Mouse (Mus musculus): ENCODE data around the gene Msh5. TPM values are rescaled to one million over a fixed set of nuclear protein-coding genes. Genes with fewer than 3 reads are reported as not detected.

Msh5 gene
- polyA plus RNA-seq, 1 experiment from 2014 or later: 3.1 TPM

GRCm38 (mm10) chr17:35083929-35084497, 37.5 kb upstream of the Msh5 start:
- 88% methylated on average over 3 of the region's 3 CpGs for WGBS
- ATAC-seq: no peak
- H3K27ac ChIP-seq (ENCODE audit: low read length): no peak overlapping the region
- H3K36me3 ChIP-seq (ENCODE audit: control insufficient read depth, insufficient read depth): no peaks in the 10 kb centered on the region
- no peaks in the 10 kb centered on the region for H3K9me3 ChIP-seq (ENCODE audit: control insufficient read depth, low read length)
- peaks cover 3% of the 10 kb centered on the region; the same call in 1 of the 2 replicates for H3K4me1 ChIP-seq (replicated peaks; ENCODE audit: control insufficient read depth, insufficient read depth, low read length)
- H3K9ac ChIP-seq (replicated peaks; ENCODE audit: low read depth, low read length): no peak overlapping the region
- H3K27me3 ChIP-seq (replicated peaks; ENCODE audit: control insufficient read depth, insufficient read depth, low read length): no peaks in the 10 kb centered on the region
- no peak overlapping the region for H3K4me2 ChIP-seq (ENCODE audit: low read length)
- no peak overlapping the region for H3K4me3 ChIP-seq (replicated peaks; ENCODE audit: low read length)

DNA sequence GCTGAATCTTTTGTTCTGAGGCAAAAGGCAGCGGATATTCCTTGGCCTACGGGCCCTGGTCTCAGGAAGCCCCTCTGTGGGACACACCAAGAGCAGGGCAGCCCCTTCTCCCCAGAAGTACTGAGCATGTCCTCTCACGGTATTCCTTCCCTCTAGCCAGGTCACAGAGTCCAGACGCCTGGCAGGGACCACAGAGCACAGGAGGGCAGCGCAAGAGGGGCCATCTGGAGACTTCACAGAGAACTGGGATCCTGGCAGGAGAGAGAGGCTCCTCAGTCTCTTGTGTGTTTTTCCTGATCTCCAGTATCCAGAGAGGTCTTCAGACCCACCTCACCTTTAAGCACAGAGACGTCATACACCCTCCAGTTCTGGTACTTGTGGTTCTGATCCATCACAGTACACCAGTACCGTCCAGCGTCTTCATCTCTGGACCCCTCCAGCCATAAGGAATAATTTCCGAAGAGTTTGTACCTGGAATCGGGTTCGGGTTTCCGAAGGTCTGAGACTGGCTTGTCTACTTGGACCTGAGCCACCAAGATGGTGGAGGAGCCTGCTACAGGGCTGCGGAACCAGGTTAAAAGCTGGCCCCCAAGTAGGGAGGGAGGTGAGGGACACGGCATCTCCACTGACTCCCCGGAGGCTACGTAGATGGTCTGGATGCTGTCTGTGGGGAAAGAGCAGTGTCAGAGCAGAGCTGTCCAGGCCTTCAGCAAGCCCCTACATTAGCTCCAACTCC, 36.5 kb upstream of the Msh5 start:
- H3K4me3 ChIP-seq (replicated peaks; ENCODE audit: low read length): no peak overlapping the region
- no peak overlapping the region for H3K9ac ChIP-seq (replicated peaks; ENCODE audit: low read depth, low read length)
- no peak overlapping the region for H3K4me2 ChIP-seq (ENCODE audit: low read length)
- H3K9me3 ChIP-seq (ENCODE audit: control insufficient read depth, low read length): no peaks in the 10 kb centered on the region
- no peak for ATAC-seq
- H3K27ac ChIP-seq (ENCODE audit: low read length): no peak overlapping the region
- peaks cover 5% of the 10 kb centered on the region; the same call in 1 of the 2 replicates for H3K4me1 ChIP-seq (replicated peaks; ENCODE audit: control insufficient read depth, insufficient read depth, low read length)
- H3K27me3 ChIP-seq (replicated peaks; ENCODE audit: control insufficient read depth, insufficient read depth, low read length): no peaks in the 10 kb centered on the region
- H3K36me3 ChIP-seq (ENCODE audit: control insufficient read depth, insufficient read depth): no peaks in the 10 kb centered on the region
- WGBS: 85% methylated on average over 16 of the region's 16 CpGs

DNA sequence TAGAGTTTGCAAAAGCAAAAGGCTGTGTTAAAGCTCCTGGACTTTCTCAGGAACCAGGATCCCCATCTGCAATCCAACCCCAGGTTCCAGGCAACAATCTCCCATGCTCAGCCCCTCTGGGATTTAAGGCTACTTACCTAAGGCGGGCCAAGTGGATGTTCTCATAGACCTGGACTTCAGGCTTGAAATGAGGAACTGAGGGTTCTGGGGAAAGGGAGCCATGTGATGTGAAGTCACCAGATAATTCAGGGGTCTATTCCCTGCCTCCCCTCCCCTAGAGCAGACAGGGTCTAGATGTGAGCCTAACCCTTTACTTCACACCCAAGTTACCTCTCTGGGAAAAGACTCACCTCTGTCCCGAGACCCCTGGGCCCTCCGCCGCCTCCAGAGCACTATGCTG, 34.2 kb upstream of the Msh5 start:
- Histone ChIP-seq H3K4me2 (ENCODE audit: low read length) (no peak overlapping the region), H3K9me3 (ENCODE audit: control insufficient read depth, low read length) (no peaks in the 10 kb centered on the region), H3K36me3 (ENCODE audit: control insufficient read depth, insufficient read depth) (no peaks in the 10 kb centered on the region), H3K27me3 (replicated peaks; ENCODE audit: control insufficient read depth, insufficient read depth, low read length) (no peaks in the 10 kb centered on the region), H3K27ac (ENCODE audit: low read length) (no peak overlapping the region), H3K4me1 (replicated peaks; ENCODE audit: control insufficient read depth, insufficient read depth, low read length) (peaks cover 24% of the 10 kb centered on the region), H3K4me3 (replicated peaks; ENCODE audit: low read length) (no peak overlapping the region), H3K9ac (replicated peaks; ENCODE audit: low read depth, low read length) (no peak overlapping the region)
- no peak for ATAC-seq
- 80% methylated on average over 4 of the region's 4 CpGs for WGBS

DNA sequence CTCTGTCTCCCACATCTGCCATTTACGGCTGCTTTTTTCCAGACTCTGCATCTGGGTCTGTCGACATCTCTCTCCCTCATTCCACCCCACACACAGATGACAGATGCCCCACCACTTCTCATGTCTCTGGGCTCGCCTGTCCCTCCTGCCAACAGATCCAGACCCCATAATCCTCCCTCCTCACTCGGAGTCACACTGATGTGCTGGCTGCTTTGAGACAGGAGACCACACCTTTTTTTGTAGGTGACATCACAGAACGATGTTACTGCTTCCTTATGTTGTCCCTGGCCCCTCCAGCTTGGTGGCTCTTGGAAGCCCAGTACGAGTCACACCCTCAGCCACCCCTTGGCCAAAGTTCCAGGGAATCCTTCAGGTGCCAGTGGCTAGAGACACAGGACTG, 33.7 kb upstream of the Msh5 start:
- WGBS: 57% methylated on average over 6 of the region's 6 CpGs
- Histone ChIP-seq H3K9ac (replicated peaks; ENCODE audit: low read depth, low read length) (no peak overlapping the region), H3K9me3 (ENCODE audit: control insufficient read depth, low read length) (no peaks in the 10 kb centered on the region), H3K36me3 (ENCODE audit: control insufficient read depth, insufficient read depth) (no peaks in the 10 kb centered on the region), H3K27ac (ENCODE audit: low read length) (no peak overlapping the region), H3K4me2 (ENCODE audit: low read length) (no peak overlapping the region), H3K4me1 (replicated peaks; ENCODE audit: control insufficient read depth, insufficient read depth, low read length) (peaks cover 24% of the 10 kb centered on the region), H3K27me3 (replicated peaks; ENCODE audit: control insufficient read depth, insufficient read depth, low read length) (no peaks in the 10 kb centered on the region), H3K4me3 (replicated peaks; ENCODE audit: low read length) (no peak overlapping the region)
- no peak for ATAC-seq

DNA sequence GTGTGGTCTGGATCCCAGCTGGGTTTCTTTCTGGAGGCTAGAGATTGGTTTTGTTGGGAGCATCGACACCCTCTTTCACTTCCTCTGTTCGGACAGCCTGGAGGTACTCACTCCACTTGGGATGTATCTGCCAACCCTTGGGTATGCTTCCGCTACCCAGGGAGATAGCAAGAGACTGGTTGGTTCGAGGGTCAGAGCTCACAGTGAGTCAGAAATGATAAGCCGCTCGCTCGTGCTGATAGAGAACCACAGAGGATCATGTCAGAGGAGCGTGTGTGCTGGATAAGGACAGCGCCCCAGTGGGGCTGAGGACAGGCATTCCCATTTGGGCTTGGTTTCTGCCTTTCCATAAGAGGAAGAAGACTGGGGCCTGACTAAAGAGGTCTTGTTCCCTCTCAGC, 33.2 kb upstream of the Msh5 start:
- Histone ChIP-seq H3K9ac (replicated peaks; ENCODE audit: low read depth, low read length) (no peak overlapping the region), H3K9me3 (ENCODE audit: control insufficient read depth, low read length) (no peaks in the 10 kb centered on the region), H3K27ac (ENCODE audit: low read length) (no peak overlapping the region), H3K36me3 (ENCODE audit: control insufficient read depth, insufficient read depth) (no peaks in the 10 kb centered on the region), H3K27me3 (replicated peaks; ENCODE audit: control insufficient read depth, insufficient read depth, low read length) (no peaks in the 10 kb centered on the region), H3K4me3 (replicated peaks; ENCODE audit: low read length) (no peak overlapping the region), H3K4me1 (replicated peaks; ENCODE audit: control insufficient read depth, insufficient read depth, low read length) (peaks cover 24% of the 10 kb centered on the region), H3K4me2 (ENCODE audit: low read length) (no peak overlapping the region)
- WGBS: 73% methylated on average over 9 of the region's 9 CpGs
- ATAC-seq: no peak

- H3K27ac ChIP-seq (ENCODE audit: low read length): peak within 1 kb of the TSS; percentile 72
Measured at GRCm38 (mm10) chr17:35077786-35078233, 31.3 kb upstream of the Msh5 start, which contains the start of gene Ly6g6d. Gene Ly6g6d (minus strand): TSS chr17:35078065.

GRCm38 (mm10) chr17:35077285-35077684, 30.7 kb upstream of the Msh5 start:
- no peaks in the 10 kb centered on the region for H3K9me3 ChIP-seq (ENCODE audit: control insufficient read depth, low read length)
- peaks cover 29% of the 10 kb centered on the region for H3K4me1 ChIP-seq (replicated peaks; ENCODE audit: control insufficient read depth, insufficient read depth, low read length)
- no peak overlapping the region for H3K27ac ChIP-seq (ENCODE audit: low read length)
- H3K4me2 ChIP-seq (ENCODE audit: low read length): peak overlapping the region; percentile 48
- ATAC-seq: peak; percentile 68
- peak overlapping the region; percentile 24 for H3K4me3 ChIP-seq (replicated peaks; ENCODE audit: low read length)
- H3K27me3 ChIP-seq (replicated peaks; ENCODE audit: control insufficient read depth, insufficient read depth, low read length): no peaks in the 10 kb centered on the region
- H3K9ac ChIP-seq (replicated peaks; ENCODE audit: low read depth, low read length): peak overlapping the region; percentile 53; the same call in 1 of the 2 replicates
- H3K36me3 ChIP-seq (ENCODE audit: control insufficient read depth, insufficient read depth): no peaks in the 10 kb centered on the region
- 41% methylated on average over 2 of the region's 2 CpGs for WGBS

More at GRCm38 (mm10) chr17:35077786-35078233, 31.3 kb upstream of the Msh5 start, which contains the start of gene Ly6g6d:
- ATAC-seq: peak; percentile 19; the same call in 1 of the 2 replicates
- peak within 1 kb of the TSS; percentile 24 for H3K4me3 ChIP-seq (replicated peaks; ENCODE audit: low read length)
- H3K4me1 ChIP-seq (replicated peaks; ENCODE audit: control insufficient read depth, insufficient read depth, low read length): peaks cover 29% of the 10 kb centered on the region
- no peaks in the 10 kb centered on the region for H3K36me3 ChIP-seq (ENCODE audit: control insufficient read depth, insufficient read depth)
- H3K4me2 ChIP-seq (ENCODE audit: low read length): peak within 1 kb of the TSS; percentile 48
- H3K9ac ChIP-seq (replicated peaks; ENCODE audit: low read depth, low read length): peak within 1 kb of the TSS; percentile 53
- H3K27me3 ChIP-seq (replicated peaks; ENCODE audit: control insufficient read depth, insufficient read depth, low read length): no peaks in the 10 kb centered on the region
- WGBS: 12% methylated on average over 14 of the region's 14 CpGs
- no peaks in the 10 kb centered on the region for H3K9me3 ChIP-seq (ENCODE audit: control insufficient read depth, low read length)

DNA sequence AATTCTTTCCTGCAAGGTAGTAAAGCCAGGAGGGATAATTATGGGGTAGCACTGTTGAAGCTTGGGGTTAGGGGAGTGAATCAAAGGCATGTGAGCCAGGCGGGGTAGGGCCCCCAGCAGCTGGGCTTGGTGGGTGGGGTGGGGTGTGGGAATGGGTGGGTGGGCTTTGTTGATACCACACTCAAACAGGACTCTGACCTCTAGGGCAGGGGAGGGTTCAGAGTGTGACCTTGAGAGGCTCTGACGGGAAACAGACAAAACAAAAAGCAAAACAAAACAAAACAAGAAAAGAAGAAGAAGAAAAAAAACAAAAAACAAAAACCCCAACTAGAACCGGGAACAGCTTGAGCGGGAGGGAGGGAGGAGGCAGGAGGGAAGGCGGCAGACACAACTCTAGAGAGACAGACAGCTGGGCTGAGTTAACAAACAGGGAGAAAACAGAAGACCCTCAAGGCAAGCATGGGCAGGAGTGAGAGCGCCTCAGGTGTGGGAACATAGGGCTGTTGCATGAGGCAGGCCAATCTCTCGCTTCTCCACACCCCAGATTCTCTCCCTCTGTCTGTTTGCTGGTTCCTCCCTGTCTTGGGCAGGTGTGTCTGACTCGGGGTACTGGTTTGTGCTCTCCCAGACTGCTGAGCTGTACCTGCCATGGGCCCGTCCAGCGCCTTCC, 30.1 kb upstream of the Msh5 start, which contains the start of gene Ly6g6e:
Gene Ly6g6e (plus strand): TSS at position 396 of the 670 bp plus-strand sequence.
- no peaks in the 10 kb centered on the region for H3K9me3 ChIP-seq (ENCODE audit: control insufficient read depth, low read length)
- 22% methylated on average over 10 of the region's 10 CpGs for WGBS
- peak within 1 kb of the TSS; percentile 72 for H3K27ac ChIP-seq (ENCODE audit: low read length)
- no peaks in the 10 kb centered on the region for H3K36me3 ChIP-seq (ENCODE audit: control insufficient read depth, insufficient read depth)
- H3K27me3 ChIP-seq (replicated peaks; ENCODE audit: control insufficient read depth, insufficient read depth, low read length): no peaks in the 10 kb centered on the region
- H3K4me1 ChIP-seq (replicated peaks; ENCODE audit: control insufficient read depth, insufficient read depth, low read length): peaks cover 29% of the 10 kb centered on the region
- H3K4me3 ChIP-seq (replicated peaks; ENCODE audit: low read length): peak within 1 kb of the TSS; percentile 24
- peak within 1 kb of the TSS; percentile 48 for H3K4me2 ChIP-seq (ENCODE audit: low read length)
- H3K9ac ChIP-seq (replicated peaks; ENCODE audit: low read depth, low read length): peak within 1 kb of the TSS; percentile 53
- peak; percentile 81 for ATAC-seq

DNA sequence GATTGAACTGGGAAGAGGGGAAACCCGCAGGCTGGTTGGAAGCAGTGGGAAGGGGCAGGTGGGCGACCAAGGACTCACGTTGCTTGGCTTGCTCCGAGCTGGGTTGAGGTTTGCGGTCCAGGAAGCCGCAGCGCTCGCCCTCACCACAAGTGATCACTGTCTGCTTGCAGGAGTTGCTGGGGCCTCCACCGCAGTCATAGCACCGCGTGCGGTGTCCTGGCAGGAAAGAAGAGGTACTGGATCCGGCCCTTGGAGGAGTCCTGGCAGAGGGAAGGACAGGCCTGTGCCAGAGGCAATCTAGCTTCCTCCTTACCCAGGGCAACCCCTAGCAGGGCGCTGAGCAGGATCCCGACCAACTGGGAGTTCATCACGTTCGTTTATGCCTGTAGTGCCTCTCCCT, 27.6 kb upstream of the Msh5 start:
- Histone ChIP-seq H3K36me3 (ENCODE audit: control insufficient read depth, insufficient read depth) (no peaks in the 10 kb centered on the region), H3K27me3 (replicated peaks; ENCODE audit: control insufficient read depth, insufficient read depth, low read length) (no peaks in the 10 kb centered on the region), H3K4me3 (replicated peaks; ENCODE audit: low read length) (no peak overlapping the region), H3K4me1 (replicated peaks; ENCODE audit: control insufficient read depth, insufficient read depth, low read length) (peaks cover 26% of the 10 kb centered on the region), H3K9ac (replicated peaks; ENCODE audit: low read depth, low read length) (0 out of 2 replicates have a peak overlapping the region, but pooled peaks have one; percentile 6), H3K27ac (ENCODE audit: low read length) (no peak overlapping the region), H3K9me3 (ENCODE audit: control insufficient read depth, low read length) (no peaks in the 10 kb centered on the region), H3K4me2 (ENCODE audit: low read length) (no peak overlapping the region)
- no peak for ATAC-seq
- WGBS: 57% methylated on average over 17 of the region's 17 CpGs

Measured in forebrain, embryonic 16.5 days (tissue).